Mouse (Mus musculus) bone marrow, adult 2 months (tissue): ENCODE measurements around the gene Slc22a8. TPM values are rescaled to one million over a fixed set of nuclear protein-coding genes. Genes with fewer than 3 reads are reported as not detected.

Experiments used
- H3K27ac ChIP-seq: fragments of 200-500 bp; 2 replicates; pipeline ENCODE4 v1.5.1; 2012; ENCODE audit warnings: low read depth, mild to moderate bottlenecking, control low read depth, inconsistent platforms, low read length; ENCODE audit not compliant: control insufficient read depth, poor library complexity, insufficient read depth
- H3K4me1 ChIP-seq: fragments of 200-500 bp; 2 replicates; pipeline ENCODE4 v1.6.1; 2011; ENCODE audit warnings: low read length; ENCODE audit not compliant: control insufficient read depth, insufficient read depth
- H3K4me3 ChIP-seq: fragments of 200-500 bp; replicated peaks from 2 replicates; pipeline ENCODE3; 2011; ENCODE audit warnings: mild to moderate bottlenecking, low read depth, low read length, control low read depth; ENCODE audit not compliant: control insufficient read depth
- CTCF ChIP-seq: fragments of 200-500 bp; IDR thresholded peaks from 2 replicates; pipeline ENCODE4 v1.5.1; 2011; ENCODE audit warnings: low read length, control low read depth; ENCODE audit not compliant: control insufficient read depth, insufficient read depth
- POLR2A ChIP-seq: fragments of 200-500 bp; IDR thresholded peaks from 2 replicates; pipeline ENCODE4 v1.6.1; 2011; ENCODE audit warnings: low read depth, mild to moderate bottlenecking, control low read depth, low read length, borderline replicate concordance; ENCODE audit not compliant: control insufficient read depth
- WGBS: fragments of 180-500 bp; shearing (Covaris S2); methylation state at CpG from one replicate; pipeline ENCODE4 v1.1.7; 2018; 5-methylcytosine and 5-hydroxymethylcytosine counted together
- polyA plus RNA-seq: library from polyadenylated mRNA; stranded (reverse); fragments of >200 nt; gene quantifications from 2 replicates; pipeline ENCODE4 v1.2.4, GENCODE M21; 2011; ENCODE audit warnings: low replicate concordance; ENCODE audit not compliant: missing spikeins, insufficient read depth, insufficient read length

The Slc22a8 gene
- polyA plus RNA-seq, result 0.29 and 1.5 TPM in 2 replicates

- peaks cover 8% of the 10 kb centered on the region for H3K4me1 ChIP-seq
- no peak within 1 kb of the TSS for H3K4me3 ChIP-seq
- peak within 1 kb of the TSS; percentile 17; the same call in 1 of the 2 replicates for H3K27ac ChIP-seq
- TF ChIP-seq POLR2A, result no peak
- WGBS, result 75% methylated on average over 8 of the region's 8 CpGs
Observed at GRCm38 (mm10) chr19:8590954-8591353, at the start of gene Slc22a8. Slc22a8 (plus strand) TSS chr19:8591254.

GRCm38 (mm10) chr19:8558897-8559296 lies 32.2 kb upstream of the Slc22a8 start:
- TF ChIP-seq POLR2A, result no peak
- no peak for TF ChIP-seq CTCF

GRCm38 (mm10) chr19:8564021-8564420 lies 27.0 kb upstream of the Slc22a8 start:
- Histone ChIP-seq H3K4me3 (no peak overlapping the region), H3K27ac (no peak overlapping the region)
- WGBS, result 67% methylated on average over 2 of the region's 2 CpGs

More at GRCm38 (mm10) chr19:8558897-8559296, 32.2 kb upstream of the Slc22a8 start:
- Histone ChIP-seq H3K27ac (no peak overlapping the region), H3K4me1 (no peaks in the 10 kb centered on the region), H3K4me3 (no peak overlapping the region)
- 47% methylated on average over 2 of the region's 2 CpGs for WGBS

GRCm38 (mm10) chr19:8564469-8564868 lies 26.6 kb upstream of the Slc22a8 start:
- 73% methylated on average over 3 of the region's 3 CpGs for WGBS
- Histone ChIP-seq H3K4me3 (no peak overlapping the region), H3K27ac (no peak overlapping the region), H3K4me1 (no peaks in the 10 kb centered on the region; the same call in 1 of the 2 replicates)
- TF ChIP-seq CTCF (no peak), POLR2A (no peak)

More at GRCm38 (mm10) chr19:8564021-8564420, 27.0 kb upstream of the Slc22a8 start:
- TF ChIP-seq POLR2A (no peak), CTCF (no peak)
- H3K4me1 ChIP-seq, result no peaks in the 10 kb centered on the region; the same call in 1 of the 2 replicates

- 32% methylated on average over 2 of the region's 2 CpGs for WGBS
- no peak for TF ChIP-seq POLR2A
- no peak for TF ChIP-seq CTCF
- no peak overlapping the region for H3K27ac ChIP-seq
Observed at GRCm38 (mm10) chr19:8565262-8565661, 25.8 kb upstream of the Slc22a8 start.

GRCm38 (mm10) chr19:8565985-8566384 lies 25.1 kb upstream of the Slc22a8 start:
- H3K27ac ChIP-seq, result no peak overlapping the region
- H3K4me1 ChIP-seq, result peaks cover under 1% of the 10 kb centered on the region; the same call in 1 of the 2 replicates
- TF ChIP-seq CTCF (no peak), POLR2A (no peak)
- H3K4me3 ChIP-seq, result no peak overlapping the region
- WGBS, result 53% methylated on average over 4 of the region's 4 CpGs

More at GRCm38 (mm10) chr19:8565262-8565661, 25.8 kb upstream of the Slc22a8 start:
- Histone ChIP-seq H3K4me1 (no peaks in the 10 kb centered on the region; the same call in 1 of the 2 replicates), H3K4me3 (no peak overlapping the region)

- H3K4me1 ChIP-seq, result peaks cover 1% of the 10 kb centered on the region; the same call in 1 of the 2 replicates
- H3K27ac ChIP-seq, result no peak overlapping the region
- no peak overlapping the region for H3K4me3 ChIP-seq
- 60% methylated on average over 13 of the region's 13 CpGs for WGBS
- no peak for TF ChIP-seq POLR2A
- TF ChIP-seq CTCF, result 0 out of 2 replicates have a peak, but pooled peaks have one; percentile 9
Observed at GRCm38 (mm10) chr19:8567104-8567880, 23.8 kb upstream of the Slc22a8 start.

GRCm38 (mm10) chr19:8569453-8569863 lies 21.6 kb upstream of the Slc22a8 start:
- 31% methylated on average over 14 of the region's 14 CpGs for WGBS
- no peak overlapping the region for H3K27ac ChIP-seq
- no peak overlapping the region for H3K4me3 ChIP-seq
- TF ChIP-seq POLR2A (no peak), CTCF (peak; percentile 28; the same call in 1 of the 2 replicates)
- peaks cover 1% of the 10 kb centered on the region; the same call in 1 of the 2 replicates for H3K4me1 ChIP-seq
